Mouse (Mus musculus): ENCODE results near the gene Prkcd.

DNA sequence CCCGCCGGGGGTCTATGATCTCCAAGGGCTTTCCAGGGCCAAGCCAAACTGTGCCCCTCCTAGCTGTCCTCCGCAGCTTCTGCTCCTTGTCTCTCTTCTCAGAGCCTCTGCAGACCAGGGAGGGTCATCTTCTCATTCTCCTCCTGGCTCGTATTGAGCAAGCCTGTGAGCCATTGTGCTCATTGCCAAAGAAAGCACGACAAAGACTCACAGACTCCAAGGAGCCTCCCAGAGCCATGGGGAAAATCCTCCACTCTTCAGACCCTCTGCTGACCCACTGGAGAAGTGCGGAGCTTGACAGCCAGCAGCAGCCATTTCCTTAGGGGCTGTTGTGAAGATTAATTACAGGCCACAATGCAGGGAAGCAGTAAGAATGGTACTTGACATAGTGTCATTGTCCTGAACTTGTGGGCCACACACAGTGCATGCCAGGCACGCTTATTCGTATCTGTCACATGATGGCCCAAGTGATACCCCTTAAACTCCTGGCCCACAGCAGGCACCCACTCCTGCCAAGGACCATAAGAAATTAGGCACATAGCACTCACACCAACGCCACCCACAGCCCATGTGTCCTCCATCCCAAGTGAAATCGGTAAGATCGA, 35.9 kb downstream of the Prkcd start:
- TF ChIP-seq TAL1 (IDR thresholded peaks at IDR 0.05; ENCODE audit: low read length) (no peak), GATA1 (IDR thresholded peaks at IDR 0.05; ENCODE audit: low read length) (no peak)

All from erythroblast, embryonic 14.5 days (primary cell).